15 mouse cellular contexts compared by ENCODE assay signal in the genomic region with DNA sequence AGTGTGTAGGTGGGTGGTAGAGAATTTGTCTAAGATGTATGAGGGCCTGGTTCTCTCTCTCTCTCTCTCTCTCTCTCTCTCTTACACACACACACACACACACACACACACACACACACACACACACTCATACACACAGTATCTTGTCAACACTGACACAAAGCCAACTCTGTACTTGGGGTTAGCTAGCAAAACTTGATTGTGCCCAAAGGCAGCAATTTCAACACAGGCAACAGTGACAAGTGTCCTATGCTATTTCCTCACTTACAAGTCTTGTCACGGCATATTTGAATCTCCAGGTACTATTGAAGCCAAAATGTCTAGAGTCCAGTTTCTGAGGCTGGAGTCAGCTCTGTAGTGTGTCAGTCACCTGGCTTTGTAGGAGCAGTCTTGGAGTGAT.
DNase-seq lines count a peak whose midpoint lies in the region; ATAC-seq lines count a peak whose summit lies in the region.
"Had no signal": no experiment of that assay in that cellular context is flagged by ENCODE, and none has a peak within 500 bp of the region (broad histone marks: within the 10 kb centered on the region; RNA-seq: fewer than 3 reads in every experiment).

No protein-coding gene starts in this region.

- 88% methylated on average over 1 of the region's 1 CpGs for WGBS in kidney, embryonic 15.5 days
- 73% methylated on average over 1 of the region's 1 CpGs for WGBS in embryonic facial prominence, embryonic 13.5 days
- 57% methylated on average over 1 of the region's 1 CpGs for WGBS in limb, embryonic 15.5 days
- WGBS in forebrain, embryonic 13.5 days, result 84% methylated on average over 1 of the region's 1 CpGs

- no peak overlapping the region for H3K4me3 ChIP-seq in kidney, embryonic 15.5 days (replicated peaks)
- no peak overlapping the region for H3K4me3 ChIP-seq in embryonic facial prominence, embryonic 13.5 days
- no peak overlapping the region for H3K4me3 ChIP-seq in limb, embryonic 15.5 days
- H3K4me3 ChIP-seq in forebrain, embryonic 13.5 days, result no peak overlapping the region
- H3K4me3 ChIP-seq: forebrain, embryonic 12.5 days; hindbrain, embryonic 15.5 days; left cerebral cortex, adult 2 months; midbrain, embryonic 13.5 days had no signal

- no peak for DNase-seq in kidney, adult 18-20 months
- DNase-seq in adipocyte (ENCODE audit: low spot score), result peak; percentile 66
- no peak for DNase-seq in cerebellum, postnatal 25 days
- DNase-seq: adrenal gland, postnatal 25 days; cerebellum, adult 11 months; liver, postnatal 0 days; right cerebral cortex, adult 18-20 months had no signal

- H3K27ac ChIP-seq in kidney, embryonic 15.5 days, result peak overlapping the region; percentile 86
- H3K27ac ChIP-seq in embryonic facial prominence, embryonic 13.5 days, result peak overlapping the region; percentile 83
- H3K27ac ChIP-seq in limb, embryonic 15.5 days, result peak overlapping the region; percentile 92
- H3K27ac ChIP-seq in forebrain, embryonic 13.5 days, result no peak overlapping the region
- H3K27ac ChIP-seq: forebrain, embryonic 12.5 days; hindbrain, embryonic 15.5 days; left cerebral cortex, adult 2 months; midbrain, embryonic 13.5 days had no signal

- H3K4me2 ChIP-seq in kidney, embryonic 15.5 days, result no peak overlapping the region
- no peak overlapping the region for H3K4me2 ChIP-seq in embryonic facial prominence, embryonic 13.5 days
- no peak overlapping the region for H3K4me2 ChIP-seq in limb, embryonic 15.5 days
- H3K4me2 ChIP-seq in forebrain, embryonic 13.5 days, result no peak overlapping the region
- H3K4me2 ChIP-seq: forebrain, embryonic 12.5 days; hindbrain, embryonic 15.5 days; midbrain, embryonic 13.5 days had no signal

- H3K4me1 ChIP-seq in kidney, embryonic 15.5 days, result peaks cover 17% of the 10 kb centered on the region
- peaks cover 31% of the 10 kb centered on the region for H3K4me1 ChIP-seq in embryonic facial prominence, embryonic 13.5 days
- H3K4me1 ChIP-seq in limb, embryonic 15.5 days, result peaks cover 19% of the 10 kb centered on the region
- peaks cover 16% of the 10 kb centered on the region; the same call in 1 of the 2 replicates for H3K4me1 ChIP-seq in forebrain, embryonic 13.5 days

- ATAC-seq in kidney, embryonic 15.5 days (replicated peaks; ENCODE audit: low FRiP score), result no peak
- ATAC-seq in embryonic facial prominence, embryonic 13.5 days (ENCODE audit: insufficient number of reproducible peaks, insufficient read depth, low FRiP score, low TSS enrichment, low read depth), result no peak
- no peak for ATAC-seq in limb, embryonic 15.5 days (ENCODE audit: insufficient number of reproducible peaks, low FRiP score, low TSS enrichment, low read depth)
- ATAC-seq in forebrain, embryonic 13.5 days, result no peak
- ATAC-seq: liver, postnatal 0 days; midbrain, embryonic 13.5 days had no signal

- no peaks in the 10 kb centered on the region for H3K27me3 ChIP-seq in kidney, embryonic 15.5 days
- no peaks in the 10 kb centered on the region for H3K27me3 ChIP-seq in embryonic facial prominence, embryonic 13.5 days
- no peaks in the 10 kb centered on the region for H3K27me3 ChIP-seq in limb, embryonic 15.5 days
- H3K27me3 ChIP-seq in forebrain, embryonic 13.5 days, result no peaks in the 10 kb centered on the region
- H3K27me3 ChIP-seq: forebrain, embryonic 12.5 days; hindbrain, embryonic 15.5 days; midbrain, embryonic 13.5 days had no signal

- H3K36me3 ChIP-seq in kidney, embryonic 15.5 days, result no peaks in the 10 kb centered on the region
- no peaks in the 10 kb centered on the region for H3K36me3 ChIP-seq in embryonic facial prominence, embryonic 13.5 days
- no peaks in the 10 kb centered on the region for H3K36me3 ChIP-seq in limb, embryonic 15.5 days
- no peaks in the 10 kb centered on the region for H3K36me3 ChIP-seq in forebrain, embryonic 13.5 days (ENCODE audit: poor library complexity, severe bottlenecking)
- H3K36me3 ChIP-seq: forebrain, embryonic 12.5 days; hindbrain, embryonic 15.5 days; midbrain, embryonic 13.5 days had no signal

- H3K9me3 ChIP-seq in kidney, embryonic 15.5 days (replicated peaks), result no peaks in the 10 kb centered on the region
- H3K9me3 ChIP-seq in embryonic facial prominence, embryonic 13.5 days, result no peaks in the 10 kb centered on the region
- no peaks in the 10 kb centered on the region for H3K9me3 ChIP-seq in limb, embryonic 15.5 days
- no peaks in the 10 kb centered on the region for H3K9me3 ChIP-seq in forebrain, embryonic 13.5 days (replicated peaks)
- H3K9me3 ChIP-seq: forebrain, embryonic 12.5 days; hindbrain, embryonic 15.5 days; midbrain, embryonic 13.5 days had no signal

- H3K9ac ChIP-seq in kidney, embryonic 15.5 days, result no peak overlapping the region
- no peak overlapping the region for H3K9ac ChIP-seq in embryonic facial prominence, embryonic 13.5 days
- no peak overlapping the region for H3K9ac ChIP-seq in limb, embryonic 15.5 days
- no peak overlapping the region for H3K9ac ChIP-seq in forebrain, embryonic 13.5 days
- H3K9ac ChIP-seq: forebrain, embryonic 12.5 days; hindbrain, embryonic 15.5 days; liver, postnatal 0 days; midbrain, embryonic 13.5 days had no signal
